Mouse (Mus musculus) midbrain, embryonic 14.5 days (tissue): ENCODE data around the gene Ypel4. TPM values are rescaled to one million over a fixed set of nuclear protein-coding genes. Genes with fewer than 3 reads are reported as not detected.

Source experiments
- ATAC-seq: fragments of 200-750 bp; cut with Nextera tagmentation; 2 replicates; pipeline ENCODE4 v1.8.0; 2017; ENCODE audit warnings: moderate number of reproducible peaks, moderate library complexity; ENCODE audit not compliant: low FRiP score, low TSS enrichment
- DNase-seq: peaks from one replicate; pipeline ENCODE4 v3.0.0-alpha.2; 2015
- H3K27ac ChIP-seq: fragments of 300-500 bp; sonication (generic); replicated peaks from 2 replicates; pipeline ENCODE4 v1.5.1; 2014; ENCODE audit warnings: mild to moderate bottlenecking, low read depth, low read length, moderate library complexity
- H3K27me3 ChIP-seq: fragments of 300-500 bp; sonication (generic); 2 replicates; pipeline ENCODE4 v1.6.1; 2014; ENCODE audit warnings: low read length, control low read depth, mixed read lengths; ENCODE audit not compliant: control insufficient read depth, insufficient read depth
- H3K36me3 ChIP-seq: fragments of 300-500 bp; sonication (generic); 2 replicates; pipeline ENCODE4 v1.6.1; 2014; ENCODE audit warnings: low read length, control low read depth; ENCODE audit not compliant: control insufficient read depth, insufficient read depth
- H3K4me1 ChIP-seq: fragments of 300-500 bp; sonication (generic); 2 replicates; pipeline ENCODE4 v1.6.1; 2014; ENCODE audit warnings: mild to moderate bottlenecking, antibody characterized with exemption, low read length, control low read depth; ENCODE audit not compliant: control insufficient read depth, insufficient read depth
- H3K4me2 ChIP-seq: fragments of 300-500 bp; sonication (generic); 2 replicates; pipeline ENCODE4 v1.6.1; 2014; ENCODE audit warnings: mild to moderate bottlenecking, low read length, moderate library complexity
- H3K4me3 ChIP-seq: fragments of 300-500 bp; sonication (generic); replicated peaks from 2 replicates; pipeline ENCODE4 v1.5.1; 2014; ENCODE audit warnings: low read depth, low read length
- H3K9ac ChIP-seq: fragments of 300-500 bp; sonication (generic); replicated peaks from 2 replicates; pipeline ENCODE4 v1.6.1; 2014; ENCODE audit warnings: mild to moderate bottlenecking, low read length, moderate library complexity
- H3K9me3 ChIP-seq: fragments of 300-500 bp; sonication (generic); 2 replicates; pipeline ENCODE4 v1.6.1; 2016; ENCODE audit warnings: low read length, control low read depth, mixed read lengths; ENCODE audit not compliant: control insufficient read depth
- WGBS: fragments of 180-500 bp; shearing (Covaris S2); extraction: QIAGEN DNeasy Blood & Tissue Kit; methylation state at CpG from one replicate; pipeline ENCODE4 v1.1.7; 2014; 5-methylcytosine and 5-hydroxymethylcytosine counted together
- polyA plus RNA-seq: library from polyadenylated mRNA; unstranded; fragments of >200 nt; fragmentation: Nextera tagmentation; extraction: Ambion mirVana; gene quantifications from 2 replicates; pipeline ENCODE4 v1.2.1, GENCODE M21; 2014

Ypel4 gene
- polyA plus RNA-seq, 1 experiment from 2014 or later = 23.5 TPM

- Histone ChIP-seq H3K4me1 (peaks cover 11% of the 10 kb centered on the region), H3K4me2 (no peak overlapping the region), H3K27ac (no peak overlapping the region), H3K9me3 (no peaks in the 10 kb centered on the region), H3K36me3 (peaks cover 38% of the 10 kb centered on the region), H3K27me3 (no peaks in the 10 kb centered on the region), H3K9ac (no peak overlapping the region), H3K4me3 (no peak overlapping the region)
- WGBS = 95% methylated on average over 2 of the region's 2 CpGs
- ATAC-seq = no peak
- no peak for DNase-seq
Measured at GRCm38 (mm10) chr2:84711898-84712297, 22.0 kb upstream of the Ypel4 start.

- no peaks in the 10 kb centered on the region for H3K9me3 ChIP-seq
- peak overlapping the region; percentile 86 for H3K4me2 ChIP-seq
- peak overlapping the region; percentile 95 for H3K27ac ChIP-seq
- WGBS = under 1% methylated on average over 26 of the region's 26 CpGs
- H3K4me1 ChIP-seq = peaks cover 11% of the 10 kb centered on the region
- H3K4me3 ChIP-seq = peak overlapping the region; percentile 96
- ATAC-seq (no peak), DNase-seq (no peak)
- H3K36me3 ChIP-seq = peaks cover 18% of the 10 kb centered on the region
- no peaks in the 10 kb centered on the region for H3K27me3 ChIP-seq
- H3K9ac ChIP-seq = peak overlapping the region; percentile 93
Measured at GRCm38 (mm10) chr2:84714422-84714810, 19.4 kb upstream of the Ypel4 start.

DNA sequence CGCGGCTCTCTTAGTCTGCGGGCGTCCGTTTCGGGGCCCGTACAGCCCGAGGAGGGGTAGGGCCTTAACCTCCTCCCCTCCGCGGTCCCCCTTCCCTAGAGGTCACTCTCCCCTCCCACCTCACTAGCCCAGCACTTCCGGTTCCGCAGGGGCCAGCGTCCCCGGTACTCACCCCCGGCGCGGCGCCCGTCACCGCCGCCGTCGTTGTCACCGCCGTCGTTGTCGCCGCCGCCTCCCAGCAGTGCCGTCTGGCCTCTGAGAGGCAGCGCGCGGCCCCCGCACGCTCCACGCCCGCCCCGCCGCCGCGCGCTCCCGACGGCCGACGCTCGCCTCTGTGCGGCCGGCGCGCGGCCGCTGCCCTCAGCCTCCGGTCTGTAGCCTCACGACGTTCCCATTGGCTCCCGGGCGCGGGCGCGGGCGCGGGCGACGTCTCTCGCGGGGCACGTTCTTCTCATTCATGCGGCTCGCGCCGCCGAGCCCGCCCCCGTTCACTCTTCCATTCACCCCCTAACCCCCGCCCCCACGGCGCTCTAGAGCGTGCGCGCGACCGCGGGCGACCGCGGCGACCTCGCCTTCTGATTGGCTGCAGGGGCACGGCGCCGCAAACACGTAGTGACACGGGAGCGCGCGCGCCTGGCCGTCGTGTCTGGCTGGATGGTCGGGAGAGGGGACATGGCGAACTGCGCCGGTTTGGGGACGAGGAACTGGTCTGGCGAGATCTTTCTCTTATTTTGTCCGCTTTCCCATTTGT lies 18.9 kb upstream of the Ypel4 start, which contains the start of gene Zdhhc5:
Gene Zdhhc5 (minus strand): TSS at position 370 of the 751 bp plus-strand sequence.
- H3K27ac ChIP-seq = peak within 1 kb of the TSS; percentile 95
- H3K4me1 ChIP-seq = peaks cover 11% of the 10 kb centered on the region
- H3K27me3 ChIP-seq = no peaks in the 10 kb centered on the region
- peak within 1 kb of the TSS; percentile 96 for H3K4me3 ChIP-seq
- H3K9me3 ChIP-seq = no peaks in the 10 kb centered on the region
- peak within 1 kb of the TSS; percentile 93 for H3K9ac ChIP-seq
- H3K36me3 ChIP-seq = peaks cover 13% of the 10 kb centered on the region
- under 1% methylated on average over 104 of the region's 107 CpGs for WGBS
- ATAC-seq = peak; percentile 95
- peak; percentile 99 for DNase-seq
- H3K4me2 ChIP-seq = peak within 1 kb of the TSS; percentile 86

DNA sequence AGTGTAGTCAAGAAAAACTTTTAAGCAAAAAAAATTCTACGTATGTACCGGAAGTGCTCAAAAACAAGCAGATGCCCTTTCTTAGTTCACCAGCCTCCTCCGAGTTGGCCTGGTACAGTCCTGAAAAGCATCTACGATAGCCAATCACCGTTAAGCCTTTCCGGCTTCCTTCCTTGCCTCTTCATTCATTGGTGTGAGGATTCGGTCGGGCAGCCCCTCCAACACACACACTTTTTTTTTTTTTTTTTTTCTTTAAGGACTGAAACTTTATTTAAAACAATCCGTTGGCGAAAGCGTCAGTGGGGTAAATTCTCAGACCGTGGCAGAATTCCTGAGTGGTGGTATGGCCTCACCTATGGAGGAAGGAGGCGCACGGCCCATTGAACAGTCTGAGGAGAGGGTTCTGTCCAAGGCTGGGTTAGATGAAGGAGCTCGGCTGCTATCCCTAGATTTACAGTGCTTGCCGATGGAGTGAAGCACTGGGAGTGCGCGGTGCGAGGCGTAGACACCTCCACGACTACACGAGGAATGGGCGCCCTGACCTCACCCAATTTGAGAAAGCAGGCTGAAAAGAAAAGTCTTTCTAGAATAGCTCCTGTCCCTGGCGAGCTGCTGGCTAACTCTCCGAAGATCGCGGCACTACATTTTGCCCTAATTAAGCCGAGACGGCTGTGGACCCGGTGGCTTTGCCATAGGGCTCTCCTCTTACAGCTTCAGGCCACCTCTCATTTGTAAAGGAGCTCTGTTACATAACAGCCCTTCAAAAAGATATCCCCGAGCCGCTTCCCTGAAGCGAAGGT lies 18.1 kb upstream of the Ypel4 start:
- under 1% methylated on average over 33 of the region's 33 CpGs for WGBS
- peak overlapping the region; percentile 86 for H3K4me2 ChIP-seq
- peak overlapping the region; percentile 95 for H3K27ac ChIP-seq
- H3K9me3 ChIP-seq = no peaks in the 10 kb centered on the region
- no peaks in the 10 kb centered on the region for H3K27me3 ChIP-seq
- DNase-seq (peak; percentile 93), ATAC-seq (peak; percentile 94)
- H3K36me3 ChIP-seq = peaks cover 5% of the 10 kb centered on the region
- H3K9ac ChIP-seq = peak overlapping the region; percentile 93; the same call in 1 of the 2 replicates
- peaks cover 11% of the 10 kb centered on the region for H3K4me1 ChIP-seq
- H3K4me3 ChIP-seq = peak overlapping the region; percentile 96

GRCm38 (mm10) chr2:84716423-84717355 lies 17.2 kb upstream of the Ypel4 start:
- Histone ChIP-seq H3K4me1 (peaks cover 11% of the 10 kb centered on the region), H3K27ac (no peak overlapping the region), H3K27me3 (no peaks in the 10 kb centered on the region), H3K9me3 (no peaks in the 10 kb centered on the region), H3K4me3 (peak overlapping the region; percentile 96), H3K4me2 (peak overlapping the region; percentile 86), H3K9ac (peak overlapping the region; percentile 52; the same call in 1 of the 2 replicates), H3K36me3 (peaks cover 3% of the 10 kb centered on the region)
- no peak for ATAC-seq
- no peak for DNase-seq
- 39% methylated on average over 9 of the region's 9 CpGs for WGBS

DNA sequence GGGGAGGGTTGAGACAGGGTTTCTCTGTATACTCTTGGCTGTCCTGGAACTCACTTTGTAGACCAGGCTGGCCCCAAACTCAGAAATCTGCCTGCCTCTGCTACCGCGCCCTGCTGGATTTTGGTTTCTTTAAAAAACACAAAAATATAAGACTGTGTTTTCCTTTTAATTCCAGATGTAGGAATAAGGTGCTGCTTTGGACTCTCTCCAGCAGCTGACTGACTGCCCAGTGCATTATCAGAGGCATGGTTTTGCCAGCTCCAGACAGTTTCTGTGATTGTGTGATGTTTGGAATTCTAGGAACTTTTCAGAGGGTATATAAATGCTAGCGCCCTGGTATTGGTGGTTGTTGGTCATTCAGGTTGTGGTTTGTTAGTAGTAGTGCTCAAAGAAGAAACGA lies 16.5 kb upstream of the Ypel4 start:
- no peak for DNase-seq
- no peak overlapping the region for H3K9ac ChIP-seq
- H3K9me3 ChIP-seq = no peaks in the 10 kb centered on the region
- WGBS = 96% methylated on average over 4 of the region's 4 CpGs
- peaks cover 11% of the 10 kb centered on the region for H3K4me1 ChIP-seq
- no peak overlapping the region for H3K27ac ChIP-seq
- H3K36me3 ChIP-seq = peaks cover 7% of the 10 kb centered on the region
- no peaks in the 10 kb centered on the region for H3K27me3 ChIP-seq
- H3K4me2 ChIP-seq = no peak overlapping the region
- ATAC-seq = no peak
- H3K4me3 ChIP-seq = no peak overlapping the region

GRCm38 (mm10) chr2:84720718-84721117 lies 13.1 kb upstream of the Ypel4 start:
- H3K9me3 ChIP-seq = no peaks in the 10 kb centered on the region
- DNase-seq (no peak), ATAC-seq (no peak)
- H3K36me3 ChIP-seq = peaks cover 34% of the 10 kb centered on the region
- WGBS = 98% methylated on average over 2 of the region's 2 CpGs
- no peaks in the 10 kb centered on the region for H3K27me3 ChIP-seq
- 0 out of 2 replicates have a peak, but pooled peaks cover 11% of the 10 kb centered on the region for H3K4me1 ChIP-seq
- no peak overlapping the region for H3K4me3 ChIP-seq
- no peak overlapping the region for H3K4me2 ChIP-seq
- no peak overlapping the region for H3K9ac ChIP-seq
- H3K27ac ChIP-seq = no peak overlapping the region

- Histone ChIP-seq H3K9me3 (no peaks in the 10 kb centered on the region), H3K27ac (no peak overlapping the region), H3K4me3 (no peak overlapping the region), H3K4me1 (peaks cover 14% of the 10 kb centered on the region), H3K9ac (no peak overlapping the region), H3K27me3 (no peaks in the 10 kb centered on the region), H3K4me2 (no peak overlapping the region), H3K36me3 (peaks cover 35% of the 10 kb centered on the region)
- DNase-seq = no peak
- 79% methylated on average over 3 of the region's 3 CpGs for WGBS
- no peak for ATAC-seq
Measured at GRCm38 (mm10) chr2:84721182-84721581, 12.7 kb upstream of the Ypel4 start.
